Mouse (Mus musculus): ENCODE measurements around the gene Calhm1. TPM values are rescaled to one million over a fixed set of nuclear protein-coding genes. Genes with fewer than 3 reads are reported as not detected.

Gene Calhm1
- polyA plus RNA-seq, 1 experiment from 2014 or later = not detected

DNA sequence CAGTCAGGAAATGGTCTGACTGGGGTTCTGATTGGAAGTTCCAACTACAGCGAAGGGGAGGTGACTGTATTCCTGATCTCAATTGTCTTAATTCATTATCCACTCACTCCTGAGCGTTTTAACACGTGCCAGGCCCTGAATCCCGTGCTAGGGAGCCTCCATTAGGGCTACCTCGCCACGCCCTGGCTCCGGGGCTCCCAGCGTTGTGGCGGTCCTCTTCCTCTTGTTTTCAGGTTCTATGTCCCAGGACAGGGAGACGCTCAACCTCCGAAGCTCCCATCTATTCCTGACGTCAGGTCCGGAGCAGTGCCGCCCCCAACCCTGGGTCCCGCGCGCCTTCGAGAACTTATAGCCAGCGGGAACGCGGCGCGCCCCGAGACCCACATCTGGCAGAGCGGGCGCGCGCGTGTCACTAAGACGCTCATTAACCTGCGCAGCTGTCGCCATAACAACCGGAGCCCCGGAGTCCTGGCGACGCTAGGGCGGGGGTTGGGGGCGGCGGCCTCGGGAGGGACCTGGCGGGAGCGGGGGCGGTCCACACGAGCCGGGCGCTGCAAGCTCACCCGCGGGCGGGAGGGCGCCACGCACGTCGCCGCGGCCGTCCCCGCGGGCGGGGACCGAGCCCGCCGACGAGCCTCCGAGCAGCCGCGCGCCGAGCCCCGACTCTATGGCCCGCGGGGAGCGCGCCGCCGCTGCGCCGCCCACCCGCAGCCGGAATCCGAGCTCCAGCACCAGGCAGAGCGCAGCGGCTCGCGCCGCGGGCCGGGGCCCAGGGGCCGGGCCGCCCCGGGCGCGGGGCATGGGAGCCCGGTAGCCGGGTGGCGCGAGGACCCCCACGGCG, 34.6 kb upstream of the Calhm1 start, which contains the start of gene Neurl1a:
TSS of gene Neurl1a (plus strand) at position 390 of the 841 bp plus-strand sequence.
- under 1% methylated on average over 89 of the region's 98 CpGs for WGBS
- peaks cover 8% of the 10 kb centered on the region; the same call in 1 of the 2 replicates for H3K9me3 ChIP-seq (ENCODE audit: control insufficient read depth, low read length)
- peak within 1 kb of the TSS; percentile 77 for H3K9ac ChIP-seq
- ATAC-seq (ENCODE audit: low FRiP score) (peak; percentile 71), DNase-seq (ENCODE audit: low spot score) (peak; percentile 69)
- peaks cover 11% of the 10 kb centered on the region for H3K27me3 ChIP-seq (ENCODE audit: control insufficient read depth, insufficient read depth, low read length)
- H3K27ac ChIP-seq = peak within 1 kb of the TSS; percentile 74
- H3K4me1 ChIP-seq (replicated peaks; ENCODE audit: control insufficient read depth, insufficient read depth, low read length) = peaks cover 15% of the 10 kb centered on the region
- peak within 1 kb of the TSS; percentile 83 for H3K4me3 ChIP-seq (replicated peaks; ENCODE audit: low read length)
- peak within 1 kb of the TSS; percentile 69 for H3K4me2 ChIP-seq (replicated peaks)
- H3K36me3 ChIP-seq (replicated peaks; ENCODE audit: control insufficient read depth, insufficient read depth) = no peaks in the 10 kb centered on the region

DNA sequence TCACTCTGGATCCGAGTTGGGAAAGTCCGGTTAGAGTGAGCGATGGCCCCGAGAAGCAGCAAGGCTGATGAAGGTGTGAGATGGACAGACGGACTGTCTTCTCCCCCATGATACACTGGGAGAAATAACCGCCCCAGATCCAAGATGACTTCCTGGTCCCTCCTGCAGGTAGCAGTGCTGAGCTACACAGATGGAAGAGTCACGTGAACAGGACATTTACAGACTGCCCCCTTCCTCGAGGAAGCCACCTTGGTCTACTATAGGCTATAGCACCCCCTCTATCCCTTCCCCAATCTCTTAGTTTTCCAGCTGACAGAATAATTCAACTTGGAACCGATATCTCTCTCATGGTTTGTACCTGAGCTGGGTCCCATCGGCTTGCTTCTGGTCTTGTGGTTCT, 33.9 kb upstream of the Calhm1 start:
- peak overlapping the region; percentile 83 for H3K4me3 ChIP-seq (replicated peaks; ENCODE audit: low read length)
- 28% methylated on average over 10 of the region's 10 CpGs for WGBS
- no peaks in the 10 kb centered on the region for H3K36me3 ChIP-seq (replicated peaks; ENCODE audit: control insufficient read depth, insufficient read depth)
- peak; percentile 35 for DNase-seq (ENCODE audit: low spot score)
- peaks cover 11% of the 10 kb centered on the region for H3K27me3 ChIP-seq (ENCODE audit: control insufficient read depth, insufficient read depth, low read length)
- H3K9ac ChIP-seq = no peak overlapping the region
- H3K4me2 ChIP-seq (replicated peaks) = peak overlapping the region; percentile 69
- ATAC-seq (ENCODE audit: low FRiP score) = no peak
- H3K9me3 ChIP-seq (ENCODE audit: control insufficient read depth, low read length) = peaks cover 8% of the 10 kb centered on the region; the same call in 1 of the 2 replicates
- H3K27ac ChIP-seq = peak overlapping the region; percentile 74; the same call in 1 of the 2 replicates
- peaks cover 15% of the 10 kb centered on the region for H3K4me1 ChIP-seq (replicated peaks; ENCODE audit: control insufficient read depth, insufficient read depth, low read length)

DNA sequence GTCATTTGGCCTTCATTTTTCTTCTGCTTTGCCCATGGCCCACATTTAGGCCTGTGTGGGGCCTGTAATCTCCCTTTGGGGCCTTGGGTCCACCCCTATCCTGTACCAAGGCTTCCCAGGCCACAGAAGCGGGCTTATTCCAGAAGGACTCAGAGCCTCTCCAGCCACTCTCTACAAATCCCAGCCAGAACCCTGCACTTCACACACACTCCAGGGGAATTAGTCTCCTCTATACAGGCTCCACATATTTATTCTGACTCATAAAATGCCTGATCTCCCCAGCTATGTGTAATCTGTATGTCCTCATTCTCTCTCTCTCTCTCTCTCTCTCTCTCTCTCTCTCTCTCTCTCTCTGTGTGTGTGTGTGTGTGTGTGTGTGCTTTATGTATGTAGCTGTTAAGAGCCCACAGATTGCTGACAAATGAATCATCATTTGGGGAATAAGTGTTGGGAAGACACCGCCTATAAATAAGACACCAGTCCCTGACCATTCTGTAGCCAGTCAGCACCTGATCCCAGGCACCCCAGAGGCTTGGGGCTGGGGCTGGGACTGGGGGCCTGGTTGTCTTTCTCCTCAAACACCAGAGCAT, 33.0 kb upstream of the Calhm1 start:
- WGBS = 69% methylated on average over 2 of the region's 2 CpGs
- H3K27ac ChIP-seq = no peak overlapping the region
- H3K36me3 ChIP-seq (replicated peaks; ENCODE audit: control insufficient read depth, insufficient read depth) = no peaks in the 10 kb centered on the region
- ATAC-seq (ENCODE audit: low FRiP score) = no peak
- peaks cover 5% of the 10 kb centered on the region; the same call in 1 of the 2 replicates for H3K9me3 ChIP-seq (ENCODE audit: control insufficient read depth, low read length)
- peaks cover 11% of the 10 kb centered on the region for H3K27me3 ChIP-seq (ENCODE audit: control insufficient read depth, insufficient read depth, low read length)
- DNase-seq (ENCODE audit: low spot score) = no peak
- peaks cover 15% of the 10 kb centered on the region for H3K4me1 ChIP-seq (replicated peaks; ENCODE audit: control insufficient read depth, insufficient read depth, low read length)
- H3K4me3 ChIP-seq (replicated peaks; ENCODE audit: low read length) = no peak overlapping the region
- H3K9ac ChIP-seq = no peak overlapping the region
- no peak overlapping the region for H3K4me2 ChIP-seq (replicated peaks)

DNA sequence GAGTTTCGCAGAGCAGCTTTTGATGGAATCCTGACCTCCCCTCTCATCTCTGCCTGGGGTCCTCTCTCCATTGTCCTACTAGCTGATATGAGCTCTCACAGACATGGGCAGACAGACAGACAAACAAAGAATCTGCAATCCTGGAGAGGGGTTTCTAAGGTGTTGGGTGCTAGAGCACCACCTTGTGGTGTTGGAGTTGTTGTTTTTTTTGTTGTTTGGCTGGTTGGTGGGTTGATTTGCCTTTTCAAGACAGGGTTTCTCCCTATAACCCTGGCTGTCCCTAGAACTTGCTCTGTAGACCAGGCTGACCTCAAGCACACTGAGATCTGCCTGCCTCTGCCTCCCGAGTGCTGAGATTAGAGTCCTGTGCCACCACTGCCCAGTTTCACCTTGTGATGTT, 31.4 kb upstream of the Calhm1 start:
- Histone ChIP-seq H3K4me1 (replicated peaks; ENCODE audit: control insufficient read depth, insufficient read depth, low read length) (peaks cover 13% of the 10 kb centered on the region), H3K4me2 (replicated peaks) (no peak overlapping the region), H3K27me3 (ENCODE audit: control insufficient read depth, insufficient read depth, low read length) (peaks cover 6% of the 10 kb centered on the region; the same call in 1 of the 2 replicates), H3K36me3 (replicated peaks; ENCODE audit: control insufficient read depth, insufficient read depth) (no peaks in the 10 kb centered on the region), H3K9ac (no peak overlapping the region), H3K4me3 (replicated peaks; ENCODE audit: low read length) (no peak overlapping the region), H3K27ac (no peak overlapping the region), H3K9me3 (ENCODE audit: control insufficient read depth, low read length) (no peaks in the 10 kb centered on the region)
- WGBS = 71% methylated on average over 2 of the region's 2 CpGs
- DNase-seq (ENCODE audit: low spot score) = no peak
- ATAC-seq (ENCODE audit: low FRiP score) = no peak

GRCm38 (mm10) chr19:47174515-47174914, 30.5 kb upstream of the Calhm1 start:
- H3K36me3 ChIP-seq (replicated peaks; ENCODE audit: control insufficient read depth, insufficient read depth) = no peaks in the 10 kb centered on the region
- H3K9me3 ChIP-seq (ENCODE audit: control insufficient read depth, low read length) = no peaks in the 10 kb centered on the region
- no peaks in the 10 kb centered on the region for H3K27me3 ChIP-seq (ENCODE audit: control insufficient read depth, insufficient read depth, low read length)
- H3K4me1 ChIP-seq (replicated peaks; ENCODE audit: control insufficient read depth, insufficient read depth, low read length) = peaks cover 4% of the 10 kb centered on the region; the same call in 1 of the 2 replicates
- 61% methylated on average over 3 of the region's 3 CpGs for WGBS
- DNase-seq (ENCODE audit: low spot score) (no peak), ATAC-seq (ENCODE audit: low FRiP score) (no peak)
- no peak overlapping the region for H3K9ac ChIP-seq
- no peak overlapping the region for H3K4me2 ChIP-seq (replicated peaks)
- H3K4me3 ChIP-seq (replicated peaks; ENCODE audit: low read length) = no peak overlapping the region
- H3K27ac ChIP-seq = no peak overlapping the region

DNA sequence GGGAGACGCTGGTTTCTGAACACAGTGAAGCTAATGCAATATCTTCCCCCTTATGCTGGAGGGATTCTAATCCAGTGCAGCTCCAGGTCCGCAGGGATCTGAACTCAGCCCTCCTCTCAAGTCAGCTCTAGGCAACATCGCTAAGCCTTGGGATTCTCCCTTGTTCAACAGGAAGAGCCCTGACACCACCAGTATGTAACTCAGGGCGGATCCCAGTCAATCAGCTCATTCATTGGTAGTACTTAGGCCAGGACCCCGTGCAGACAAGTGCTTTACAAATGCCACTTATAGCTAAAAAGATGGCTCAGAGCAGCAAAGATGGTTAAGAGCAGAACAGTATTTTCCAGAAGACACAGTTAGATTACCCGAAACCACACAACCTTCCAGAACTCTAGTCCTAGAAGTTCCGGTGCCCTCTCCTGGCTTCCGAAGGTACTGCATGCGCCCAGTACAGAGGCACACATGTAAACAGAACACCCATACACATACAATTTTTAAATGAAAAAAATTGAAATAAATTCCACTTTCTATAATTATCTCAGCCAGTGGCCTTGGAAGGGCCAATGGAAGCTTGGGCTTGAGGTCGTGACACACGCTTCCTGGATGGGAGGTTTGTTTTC, 24.8 kb upstream of the Calhm1 start:
- Histone ChIP-seq H3K27ac (no peak overlapping the region), H3K9ac (no peak overlapping the region), H3K4me1 (replicated peaks; ENCODE audit: control insufficient read depth, insufficient read depth, low read length) (no peaks in the 10 kb centered on the region), H3K36me3 (replicated peaks; ENCODE audit: control insufficient read depth, insufficient read depth) (no peaks in the 10 kb centered on the region), H3K4me3 (replicated peaks; ENCODE audit: low read length) (no peak overlapping the region), H3K9me3 (ENCODE audit: control insufficient read depth, low read length) (peaks cover 5% of the 10 kb centered on the region; the same call in 1 of the 2 replicates), H3K27me3 (ENCODE audit: control insufficient read depth, insufficient read depth, low read length) (no peaks in the 10 kb centered on the region), H3K4me2 (replicated peaks) (no peak overlapping the region)
- WGBS = 26% methylated on average over 11 of the region's 11 CpGs
- peak; percentile 92 for DNase-seq (ENCODE audit: low spot score)
- peak; percentile 46; the same call in 1 of the 2 replicates for ATAC-seq (ENCODE audit: low FRiP score)

DNA sequence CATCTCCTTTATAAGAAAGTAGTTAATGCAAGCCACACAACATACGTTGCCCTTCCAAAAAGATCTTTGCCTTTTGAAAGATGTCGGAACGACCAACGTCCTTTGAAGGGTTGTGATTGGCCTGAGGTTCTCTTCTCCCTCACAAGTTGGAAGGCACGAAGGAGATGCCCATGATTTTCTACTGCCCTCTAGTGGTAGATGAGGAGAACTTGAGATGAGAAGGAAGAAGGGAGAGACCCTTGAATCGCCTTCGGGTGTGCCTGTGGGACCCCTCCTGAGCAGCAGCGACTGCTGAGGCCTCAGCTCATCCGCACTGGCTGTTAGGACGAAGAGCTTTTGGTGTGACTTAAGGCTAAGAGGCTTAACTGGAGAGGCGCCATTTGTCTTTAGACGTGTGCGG, 24.2 kb upstream of the Calhm1 start:
- H3K4me2 ChIP-seq (replicated peaks) = no peak overlapping the region
- H3K27me3 ChIP-seq (ENCODE audit: control insufficient read depth, insufficient read depth, low read length) = no peaks in the 10 kb centered on the region
- H3K36me3 ChIP-seq (replicated peaks; ENCODE audit: control insufficient read depth, insufficient read depth) = no peaks in the 10 kb centered on the region
- peaks cover 5% of the 10 kb centered on the region; the same call in 1 of the 2 replicates for H3K9me3 ChIP-seq (ENCODE audit: control insufficient read depth, low read length)
- no peak overlapping the region for H3K4me3 ChIP-seq (replicated peaks; ENCODE audit: low read length)
- DNase-seq (ENCODE audit: low spot score) (peak; percentile 75), ATAC-seq (ENCODE audit: low FRiP score) (no peak)
- 9% methylated on average over 13 of the region's 13 CpGs for WGBS
- H3K4me1 ChIP-seq (replicated peaks; ENCODE audit: control insufficient read depth, insufficient read depth, low read length) = no peaks in the 10 kb centered on the region
- H3K27ac ChIP-seq = no peak overlapping the region
- H3K9ac ChIP-seq = no peak overlapping the region

DNA sequence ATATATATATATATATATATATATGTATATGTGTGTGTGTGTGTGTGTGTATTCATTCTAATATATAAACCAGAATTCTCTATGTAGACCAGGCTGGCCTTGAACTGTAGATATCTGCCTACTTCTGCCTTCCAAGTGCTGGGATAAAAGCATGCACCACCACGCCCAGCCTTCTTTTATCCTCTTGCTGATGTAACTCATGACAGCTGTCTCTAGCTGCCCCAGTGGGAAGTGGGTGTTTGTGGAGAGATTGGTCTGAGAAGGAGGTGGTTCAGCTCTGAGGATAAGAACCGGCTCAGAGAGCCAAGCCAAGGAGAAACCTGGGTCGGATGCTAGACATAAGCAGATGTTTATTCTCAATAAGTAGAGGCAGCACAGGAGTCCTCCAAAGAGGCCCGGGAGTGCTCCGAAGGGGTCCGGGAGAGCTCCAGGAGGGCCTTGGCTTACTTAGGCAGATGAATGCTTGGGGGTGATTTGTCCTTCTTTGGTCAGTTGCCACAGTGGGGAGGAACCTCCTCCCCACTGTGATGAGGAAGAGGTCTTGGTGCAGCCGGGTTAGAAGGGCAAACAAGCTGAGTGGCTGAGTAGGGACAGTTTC, 23.7 kb upstream of the Calhm1 start:
- Histone ChIP-seq H3K27ac (no peak overlapping the region), H3K27me3 (ENCODE audit: control insufficient read depth, insufficient read depth, low read length) (no peaks in the 10 kb centered on the region), H3K4me3 (replicated peaks; ENCODE audit: low read length) (no peak overlapping the region), H3K9me3 (ENCODE audit: control insufficient read depth, low read length) (peaks cover 5% of the 10 kb centered on the region; the same call in 1 of the 2 replicates), H3K4me2 (replicated peaks) (no peak overlapping the region), H3K4me1 (replicated peaks; ENCODE audit: control insufficient read depth, insufficient read depth, low read length) (no peaks in the 10 kb centered on the region), H3K9ac (no peak overlapping the region), H3K36me3 (replicated peaks; ENCODE audit: control insufficient read depth, insufficient read depth) (no peaks in the 10 kb centered on the region)
- DNase-seq (ENCODE audit: low spot score) = no peak
- WGBS = 59% methylated on average over 7 of the region's 7 CpGs
- no peak for ATAC-seq (ENCODE audit: low FRiP score)

GRCm38 (mm10) chr19:47166758-47167157, 22.7 kb upstream of the Calhm1 start:
- no peaks in the 10 kb centered on the region for H3K4me1 ChIP-seq (replicated peaks; ENCODE audit: control insufficient read depth, insufficient read depth, low read length)
- ATAC-seq (ENCODE audit: low FRiP score) (no peak), DNase-seq (ENCODE audit: low spot score) (no peak)
- peaks cover 5% of the 10 kb centered on the region; the same call in 1 of the 2 replicates for H3K9me3 ChIP-seq (ENCODE audit: control insufficient read depth, low read length)
- H3K9ac ChIP-seq = no peak overlapping the region
- H3K4me2 ChIP-seq (replicated peaks) = no peak overlapping the region
- no peak overlapping the region for H3K4me3 ChIP-seq (replicated peaks; ENCODE audit: low read length)
- no peaks in the 10 kb centered on the region for H3K27me3 ChIP-seq (ENCODE audit: control insufficient read depth, insufficient read depth, low read length)
- H3K36me3 ChIP-seq (replicated peaks; ENCODE audit: control insufficient read depth, insufficient read depth) = no peaks in the 10 kb centered on the region
- no peak overlapping the region for H3K27ac ChIP-seq
- WGBS = 12% methylated on average over 3 of the region's 3 CpGs
